Mouse (Mus musculus) NIH3T3 (cell line): ENCODE data around the gene Bsg.
A peak's percentile ranks its signal among the peaks of the same experiment; 100 is the strongest.

Experiments used
- DNase-seq: peaks from one replicate; pipeline ENCODE4 v3.0.0-alpha.2; 2012; ENCODE audit warnings: low read depth

Bsg gene

DNA sequence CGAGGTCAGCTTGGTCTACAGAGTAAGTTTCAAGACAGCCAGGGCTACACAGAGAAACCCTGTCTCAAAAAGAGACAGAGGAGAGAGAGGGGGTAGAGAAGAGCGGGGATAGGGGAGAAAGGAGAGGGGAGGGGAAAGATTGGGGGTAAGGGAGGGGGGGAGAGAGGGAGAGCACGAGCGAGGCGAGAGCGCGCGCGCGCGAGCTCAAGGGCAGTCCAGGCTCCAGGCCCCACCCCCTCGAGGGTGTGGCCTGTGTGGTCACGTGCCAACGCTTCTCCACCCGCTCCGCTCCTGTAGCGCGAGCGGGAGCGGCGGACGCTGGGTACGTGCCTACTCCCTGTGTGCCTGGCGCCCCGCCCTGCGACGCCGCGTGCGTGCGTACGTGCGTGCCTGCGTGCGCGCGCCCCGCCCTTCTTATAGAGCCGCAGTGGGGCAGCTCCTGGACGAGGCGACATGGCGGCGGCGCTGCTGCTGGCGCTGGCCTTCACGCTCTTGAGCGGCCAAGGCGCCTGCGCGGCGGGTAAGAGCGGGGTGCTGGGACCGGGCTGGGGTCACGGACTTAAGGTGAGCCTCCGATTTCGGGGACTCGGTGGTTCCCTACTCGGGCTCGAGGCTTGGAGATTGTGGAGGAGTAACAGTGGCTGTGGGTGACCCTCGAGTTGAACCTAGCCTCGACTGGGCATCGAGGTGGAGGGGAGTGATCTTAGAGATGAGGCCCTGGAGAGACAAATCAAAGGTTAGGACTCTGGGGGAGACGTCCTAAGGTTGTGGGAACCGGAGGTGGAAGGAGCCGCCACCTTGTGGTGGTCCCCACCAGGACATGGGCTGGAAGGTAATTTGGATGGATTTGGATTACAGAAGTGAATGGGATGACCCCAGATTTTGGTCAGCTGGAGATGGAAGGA, at the start of gene Bsg:
Gene Bsg (plus strand): TSS at position 427 of the 905 bp plus-strand sequence.
- peak; percentile 100 for DNase-seq

DNA sequence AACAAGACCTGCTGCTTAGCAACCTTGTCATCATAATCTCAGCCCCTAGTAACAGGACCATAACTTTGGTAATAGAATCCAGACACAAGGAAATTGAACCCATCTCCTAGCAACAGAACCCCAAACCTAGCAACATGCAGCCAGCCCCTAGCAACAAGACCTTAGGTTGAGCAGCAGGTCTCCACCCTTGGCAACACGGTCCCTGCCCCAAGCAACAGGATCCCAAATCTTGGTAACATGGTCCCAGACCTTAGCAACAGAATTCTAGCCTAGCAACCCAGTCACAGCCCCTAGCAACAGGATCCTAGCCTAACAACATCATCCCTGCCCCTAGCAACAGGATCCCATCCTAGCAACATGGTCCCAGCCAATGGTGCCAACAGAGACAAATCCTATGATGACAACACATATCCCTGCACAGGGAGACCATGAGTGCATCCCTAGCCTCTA, 49.3 kb upstream of the Bsg start:
- DNase-seq, result no peak

DNA sequence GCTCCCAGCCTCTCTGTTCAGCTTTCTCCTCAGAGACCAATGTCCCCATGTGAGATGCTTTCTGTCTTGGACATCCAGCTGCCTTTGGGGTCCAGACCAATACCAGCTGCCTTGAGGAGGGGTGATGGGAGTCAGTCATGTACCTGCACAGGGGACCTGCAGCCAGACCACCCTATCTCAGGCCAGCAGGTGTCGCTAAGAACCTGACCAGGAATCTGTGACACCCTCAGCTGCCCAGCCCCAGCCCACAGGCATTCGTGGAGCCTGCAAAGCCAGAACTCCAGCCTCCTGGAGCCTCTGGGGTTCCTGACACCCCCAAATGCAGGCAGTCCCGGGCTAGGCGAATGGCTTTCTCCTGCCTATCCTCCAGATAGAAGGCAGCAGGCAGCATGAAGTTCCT, 45.5 kb upstream of the Bsg start:
- DNase-seq, result no peak

DNA sequence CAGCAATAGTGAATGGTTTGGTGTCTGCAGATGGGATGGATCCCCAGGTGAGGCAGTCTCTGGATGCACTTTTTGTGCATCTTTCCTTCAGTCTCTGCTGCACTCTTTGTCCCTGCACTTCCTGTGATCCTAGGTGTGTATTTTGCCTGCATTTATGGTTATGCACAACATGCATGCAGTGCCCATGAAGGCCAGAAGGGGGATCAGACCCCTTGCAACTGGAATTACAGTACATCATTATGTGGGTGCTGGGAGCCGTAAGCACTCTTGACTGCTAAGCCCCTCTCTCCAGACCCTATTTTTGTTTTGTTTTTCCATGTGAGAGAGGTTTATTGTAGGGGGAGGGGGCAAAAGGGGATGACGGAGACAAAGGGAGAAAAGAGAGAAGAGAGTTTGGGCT, 44.0 kb upstream of the Bsg start:
- peak; percentile 52 for DNase-seq

DNA sequence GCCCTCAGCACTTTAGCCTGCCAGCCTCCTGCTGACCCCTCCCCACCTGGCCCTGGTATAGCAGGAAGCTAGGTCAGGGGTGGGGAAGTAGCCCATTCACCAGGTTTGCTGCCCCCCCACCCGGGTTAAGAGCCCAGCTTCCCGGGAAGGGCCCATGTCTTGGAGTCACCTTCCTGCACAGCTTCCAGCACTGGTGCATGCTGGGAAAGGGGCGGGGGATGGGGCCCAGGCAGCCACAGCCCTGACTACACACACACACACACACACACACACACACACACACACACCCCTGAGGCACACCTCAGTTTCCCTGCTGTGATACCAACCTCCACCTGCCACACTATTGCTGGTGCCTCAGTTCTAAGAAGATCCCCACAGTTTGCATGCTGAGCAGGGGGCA, 42.4 kb upstream of the Bsg start:
- no peak for DNase-seq

DNA sequence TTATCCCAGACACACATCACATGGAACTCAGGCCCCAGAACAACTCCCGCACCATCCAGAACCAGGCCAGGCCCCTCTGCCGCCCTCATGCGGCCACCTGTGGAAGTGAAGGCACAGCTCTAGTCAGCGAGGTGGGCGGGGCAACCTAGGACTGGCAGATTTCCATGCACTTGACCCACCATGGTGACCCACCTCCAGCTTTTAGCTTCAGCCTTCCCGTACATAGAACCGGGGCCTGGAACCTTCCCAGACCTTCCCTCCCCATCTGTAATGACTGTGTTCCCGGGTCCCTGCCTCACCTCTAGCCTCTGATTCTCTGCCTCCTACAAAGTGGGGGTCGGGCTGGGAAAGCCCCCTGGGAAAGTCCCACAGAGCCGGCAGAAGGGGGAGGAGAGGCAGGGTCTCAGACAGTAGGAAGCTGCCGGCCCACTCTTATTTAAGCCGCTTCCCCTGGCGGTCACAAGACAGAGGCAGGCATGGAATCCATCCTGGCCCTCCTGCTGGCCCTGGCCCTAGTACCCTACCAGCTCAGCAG, 40.1 kb upstream of the Bsg start, which contains the start of gene Madcam1:
Gene Madcam1 (plus strand): TSS at position 429 of the 535 bp plus-strand sequence.
- DNase-seq, result peak; percentile 81

DNA sequence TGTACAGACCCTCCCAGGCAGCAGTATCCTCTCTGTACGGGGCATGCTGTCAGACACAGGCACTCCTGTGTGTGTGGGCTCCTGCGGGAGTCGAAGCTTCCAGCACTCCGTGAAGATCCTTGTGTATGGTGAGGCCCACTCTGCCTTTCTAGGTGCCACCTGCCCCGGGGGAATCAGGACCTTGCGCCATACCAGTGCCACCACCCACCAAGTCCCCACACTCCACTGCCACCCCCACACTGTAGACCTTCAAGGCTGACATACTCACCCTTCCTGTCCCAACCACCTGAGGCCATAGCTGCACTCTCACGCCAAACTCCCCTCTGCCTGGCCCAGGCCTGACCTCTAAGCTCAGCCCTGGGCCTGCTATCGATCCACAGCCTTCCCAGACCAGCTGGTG, 39.2 kb upstream of the Bsg start:
- no peak for DNase-seq

DNA sequence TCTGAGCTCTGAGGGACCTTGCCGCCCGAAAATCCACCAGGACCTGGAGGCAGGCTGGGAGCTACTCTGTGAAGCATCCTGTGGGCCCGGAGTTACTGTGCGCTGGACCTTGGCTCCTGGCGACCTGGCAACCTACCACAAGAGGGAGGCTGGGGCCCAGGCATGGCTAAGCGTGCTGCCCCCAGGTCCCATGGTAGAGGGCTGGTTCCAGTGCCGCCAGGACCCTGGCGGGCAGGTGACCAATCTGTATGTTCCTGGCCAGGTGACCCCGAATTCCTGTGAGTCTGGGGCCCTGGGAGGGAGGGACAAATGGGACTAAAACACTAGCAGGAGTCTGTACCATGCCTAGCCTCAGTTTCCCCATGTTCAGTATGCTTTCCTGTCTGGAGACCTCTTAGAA, 37.8 kb upstream of the Bsg start:
- no peak for DNase-seq

DNA sequence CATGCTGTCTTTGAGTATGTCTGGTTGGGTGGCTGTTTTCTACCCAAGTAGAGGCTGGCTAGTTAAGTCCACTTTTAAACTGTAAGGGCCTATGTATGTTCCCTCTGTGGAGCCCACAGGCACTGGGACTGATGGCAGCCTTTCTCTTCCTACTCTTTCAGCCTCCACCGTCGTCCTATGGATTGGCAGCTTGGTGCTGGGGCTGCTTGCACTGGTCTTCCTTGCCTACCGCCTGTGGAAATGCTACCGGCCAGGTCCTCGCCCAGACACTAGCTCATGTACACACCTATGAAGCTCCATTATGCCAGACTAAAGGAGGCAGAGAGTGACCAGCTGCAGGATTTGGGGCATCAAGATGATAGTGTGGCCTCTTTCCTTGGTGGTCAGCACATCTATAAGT, 36.2 kb upstream of the Bsg start:
- no peak for DNase-seq

DNA sequence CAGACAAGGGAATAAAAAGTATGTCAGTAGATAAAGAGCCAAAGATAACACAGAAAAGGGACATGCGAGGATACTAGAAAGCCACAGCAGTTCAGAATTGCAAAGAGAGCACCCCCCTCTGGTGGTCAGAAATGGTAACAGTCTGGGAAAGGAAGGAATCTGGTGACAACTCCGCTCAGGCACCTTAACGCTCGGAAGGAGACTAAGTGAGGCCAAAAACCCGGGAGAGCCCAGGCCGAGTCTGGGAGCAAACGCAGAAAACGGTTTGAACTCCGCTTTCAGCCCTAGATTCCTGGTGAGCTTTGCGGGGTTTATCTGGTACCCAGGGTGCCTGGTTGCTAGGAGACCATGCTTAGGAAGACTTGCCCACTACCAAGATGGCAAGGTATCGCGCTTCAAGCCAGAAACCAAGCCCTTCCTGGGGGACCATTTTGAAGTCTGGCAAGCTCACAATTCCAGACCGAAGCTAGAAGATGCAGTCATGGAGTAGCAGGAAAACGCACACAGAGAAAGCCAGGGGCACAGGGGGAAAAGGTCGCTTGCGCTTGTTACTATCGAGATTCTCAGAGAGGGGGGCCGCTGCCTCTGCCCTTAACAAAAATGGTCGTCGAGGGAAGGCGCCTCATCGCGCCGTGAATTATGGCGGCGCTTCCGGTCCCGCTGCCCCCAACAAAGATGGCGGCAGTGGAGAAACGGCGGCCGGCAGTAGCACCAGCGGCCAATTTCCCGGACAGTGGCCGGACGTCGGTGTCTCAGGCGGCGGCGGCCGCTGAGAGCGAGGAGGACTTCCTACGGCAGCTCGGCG, 35.3 kb upstream of the Bsg start, which contains the start of gene Tpgs1:
Gene Tpgs1 (plus strand): TSS at position 599 of the 805 bp plus-strand sequence.
- peak; percentile 94 for DNase-seq

DNA sequence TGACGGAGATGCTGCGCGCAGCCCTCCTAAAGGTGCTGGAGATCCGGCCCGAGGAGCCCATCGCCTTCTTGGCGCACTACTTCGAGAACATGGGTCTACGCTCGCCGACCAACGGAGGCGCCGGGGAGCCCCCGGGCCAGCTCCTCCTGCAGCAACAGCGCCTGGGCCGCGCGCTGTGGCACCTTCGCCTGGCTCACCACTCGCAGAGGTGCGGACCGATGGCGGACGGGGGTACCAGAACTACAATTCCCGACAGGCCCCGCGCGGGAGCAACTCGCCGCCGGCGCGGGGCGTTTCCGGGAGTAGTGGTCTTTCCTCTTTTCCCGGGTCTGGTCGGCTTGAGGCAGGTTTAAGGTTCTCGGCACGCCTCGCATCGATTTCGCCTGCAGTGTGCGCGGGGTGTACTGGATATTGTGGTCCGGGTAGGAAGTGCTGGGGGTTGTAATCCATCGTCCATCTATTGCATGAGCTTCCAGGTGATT, 34.7 kb upstream of the Bsg start:
- DNase-seq, result peak; percentile 77

DNA sequence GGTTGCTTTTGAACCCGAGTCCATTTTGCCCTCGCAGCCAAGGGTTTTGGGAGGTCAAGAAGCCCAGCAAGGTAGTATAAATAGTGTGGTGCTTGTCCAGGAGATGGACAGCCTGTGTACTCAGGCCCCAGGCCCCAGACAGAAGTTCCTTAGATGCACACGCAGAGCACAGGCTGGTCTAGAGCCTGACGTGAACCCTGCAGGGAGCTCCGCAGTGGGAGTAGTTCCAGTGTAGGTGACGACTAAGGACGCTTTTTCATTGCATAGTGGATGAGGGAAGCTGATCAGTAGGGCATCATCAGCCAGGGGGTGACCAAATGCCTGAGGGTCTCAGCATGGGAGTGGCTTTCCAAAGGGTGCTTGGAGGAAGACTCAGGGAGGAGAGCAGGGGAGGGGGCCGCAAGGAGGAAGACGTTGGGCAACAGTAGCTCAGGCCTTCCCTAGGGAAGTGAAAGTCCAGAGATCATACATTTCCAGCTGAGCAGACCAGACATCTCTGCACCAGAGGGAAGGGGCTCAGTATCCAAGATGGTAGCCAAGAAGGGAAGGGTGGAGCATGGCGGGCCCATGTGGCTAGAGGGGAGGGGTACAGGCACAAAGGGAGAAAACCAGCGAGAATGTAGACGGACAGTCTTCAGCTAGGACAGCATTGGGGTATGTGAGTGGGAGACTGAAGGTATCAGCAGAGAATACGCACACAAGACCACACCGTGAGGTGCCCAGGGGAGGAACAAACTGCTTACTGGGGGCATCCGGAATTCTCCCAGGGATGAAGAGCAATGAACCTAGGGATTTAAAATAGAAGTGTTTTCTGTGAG, 34.0 kb upstream of the Bsg start:
- DNase-seq, result no peak

DNA sequence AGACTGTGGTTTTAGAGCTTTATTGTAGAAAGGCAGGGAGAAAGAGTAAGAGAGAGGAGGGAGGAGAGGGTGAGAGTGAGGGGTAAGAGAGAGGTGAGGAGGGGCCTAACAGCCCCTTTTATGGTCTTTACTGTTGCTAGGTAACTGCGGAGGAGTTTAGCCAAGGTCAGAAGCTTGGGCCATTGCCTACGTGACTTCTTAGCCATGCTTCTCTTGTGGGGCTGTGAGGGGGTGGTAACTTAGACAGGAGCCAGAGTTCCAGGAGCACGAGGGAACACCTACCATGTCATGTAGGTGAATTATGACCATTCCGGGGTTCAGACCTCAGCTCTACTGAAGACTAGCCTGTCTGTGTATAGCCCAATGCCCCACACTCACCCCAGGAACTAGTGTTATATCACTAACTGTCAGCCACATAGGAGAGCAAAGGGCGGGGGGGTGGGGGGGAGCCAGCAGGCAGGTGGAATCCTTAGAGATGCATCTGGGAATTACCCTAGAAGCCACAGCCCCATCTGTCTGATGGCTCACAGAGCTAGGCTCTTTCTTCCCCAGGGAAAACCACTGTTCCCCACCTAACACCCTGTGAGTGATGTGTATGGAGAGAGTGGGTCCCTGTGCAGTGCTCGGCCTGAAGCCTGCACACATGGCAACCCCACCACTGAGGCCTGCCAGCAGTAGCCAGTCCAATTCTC, 32.7 kb upstream of the Bsg start:
- DNase-seq, result no peak

DNA sequence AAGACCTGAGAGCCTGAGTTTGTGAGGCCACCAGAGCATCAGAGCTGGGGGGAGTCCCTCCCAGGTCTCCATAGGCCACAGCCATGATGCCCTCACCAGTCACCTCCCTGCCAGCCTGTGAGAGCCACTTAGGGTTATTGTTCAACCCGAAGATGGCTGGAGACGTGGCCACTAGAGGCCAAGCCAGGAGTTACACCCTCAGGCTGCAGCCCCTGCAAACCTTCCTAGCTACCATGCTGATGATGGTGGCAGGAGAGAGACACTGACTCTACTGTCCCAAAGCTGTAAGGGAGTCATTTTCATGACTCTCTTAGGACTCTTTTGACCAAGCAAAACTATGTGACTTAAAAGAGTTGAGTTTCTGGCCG, 32.2 kb upstream of the Bsg start:
- no peak for DNase-seq

DNA sequence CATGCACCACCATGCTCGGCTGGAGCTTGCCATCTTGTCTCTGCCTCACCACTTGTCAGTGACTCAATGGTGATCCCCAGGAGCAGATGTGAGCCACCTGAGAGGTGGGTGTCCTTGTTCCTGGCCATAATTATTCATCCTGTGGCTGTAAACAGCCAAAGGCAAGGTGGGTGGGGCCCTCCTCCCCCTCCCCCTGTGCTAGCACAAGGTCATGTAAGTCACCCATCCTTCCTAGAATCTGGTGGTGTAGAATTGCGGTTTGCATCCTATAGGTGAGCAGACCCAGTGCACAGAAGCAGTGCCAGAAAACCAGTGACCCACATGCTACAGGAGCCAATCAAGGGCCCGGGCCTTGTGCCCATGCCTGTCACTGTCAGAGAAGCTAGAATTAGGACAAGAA, 31.2 kb upstream of the Bsg start:
- DNase-seq, result no peak

DNA sequence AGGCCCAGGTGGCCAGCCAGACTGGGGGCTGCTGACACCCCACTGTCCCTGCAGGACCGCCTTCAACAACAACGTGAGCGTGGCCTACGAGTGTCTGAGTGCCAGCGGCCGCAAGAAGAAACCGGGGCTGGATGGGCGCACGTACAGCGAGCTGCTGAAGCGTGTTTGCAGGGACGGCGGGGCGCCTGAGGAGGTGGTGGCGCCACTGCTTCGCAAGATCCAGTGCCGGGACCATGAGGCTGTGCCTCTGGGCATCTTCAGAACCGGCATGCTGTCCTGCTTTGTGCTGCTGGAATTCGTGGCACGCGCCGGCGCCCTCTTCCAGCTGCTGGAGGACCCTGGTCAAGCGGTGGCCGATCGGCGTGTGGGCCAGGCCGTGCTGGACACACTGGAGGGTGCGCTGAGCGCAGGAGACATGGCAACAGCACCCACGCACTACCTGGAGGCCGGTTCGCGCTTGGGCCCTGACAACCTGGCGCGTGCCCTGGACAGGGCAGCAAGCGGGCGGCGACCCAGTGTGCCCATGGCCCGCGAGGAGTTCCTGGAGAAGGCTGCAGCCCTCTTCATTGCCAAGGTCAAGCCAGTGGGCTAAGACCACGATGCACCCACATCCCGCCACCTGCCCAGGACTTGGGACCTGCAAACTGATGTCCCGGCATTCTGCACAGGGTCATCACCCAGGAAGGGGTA, 28.8 kb upstream of the Bsg start:
- no peak for DNase-seq

DNA sequence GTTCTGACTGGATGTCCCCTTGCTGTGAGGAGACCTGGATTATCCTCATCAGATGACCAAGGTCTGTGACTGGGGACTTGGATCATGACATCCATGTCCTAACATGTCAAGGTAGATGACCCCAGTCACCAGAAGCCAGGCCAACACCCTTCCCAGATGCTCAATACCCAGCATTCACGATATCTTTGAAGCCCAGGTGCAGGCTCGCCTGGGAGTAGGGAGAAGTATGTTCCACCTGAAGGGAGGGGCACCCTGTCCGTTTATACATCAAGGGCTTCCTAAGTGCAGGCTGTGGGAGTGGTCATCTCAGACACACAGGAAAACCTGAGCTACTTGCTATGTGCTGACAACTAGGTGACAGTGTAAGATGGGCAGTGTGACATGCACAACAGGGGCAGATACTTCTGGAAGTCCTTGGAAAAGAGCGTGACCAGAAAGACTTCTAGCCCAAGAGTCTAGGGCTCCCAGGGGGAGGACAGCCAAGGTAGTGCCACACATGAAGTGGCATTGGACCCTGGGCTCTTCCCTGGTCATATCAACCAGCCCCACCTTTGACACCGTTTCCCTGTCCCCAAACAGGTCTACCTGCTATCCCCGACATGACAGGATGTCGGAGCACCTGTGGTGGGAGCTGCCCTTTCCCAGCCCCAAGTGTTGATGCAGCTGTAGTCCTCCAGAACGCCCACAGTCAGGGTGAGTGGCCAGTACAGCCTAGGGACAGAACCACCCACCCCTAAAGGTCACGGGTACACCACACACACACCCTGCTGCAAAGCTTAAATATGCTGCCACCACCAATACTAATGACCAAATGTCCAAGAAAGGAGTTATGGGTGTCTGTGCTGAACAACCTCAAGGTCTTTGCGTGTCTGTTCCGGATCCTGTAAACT, 23.4 kb upstream of the Bsg start:
- DNase-seq, result no peak

DNA sequence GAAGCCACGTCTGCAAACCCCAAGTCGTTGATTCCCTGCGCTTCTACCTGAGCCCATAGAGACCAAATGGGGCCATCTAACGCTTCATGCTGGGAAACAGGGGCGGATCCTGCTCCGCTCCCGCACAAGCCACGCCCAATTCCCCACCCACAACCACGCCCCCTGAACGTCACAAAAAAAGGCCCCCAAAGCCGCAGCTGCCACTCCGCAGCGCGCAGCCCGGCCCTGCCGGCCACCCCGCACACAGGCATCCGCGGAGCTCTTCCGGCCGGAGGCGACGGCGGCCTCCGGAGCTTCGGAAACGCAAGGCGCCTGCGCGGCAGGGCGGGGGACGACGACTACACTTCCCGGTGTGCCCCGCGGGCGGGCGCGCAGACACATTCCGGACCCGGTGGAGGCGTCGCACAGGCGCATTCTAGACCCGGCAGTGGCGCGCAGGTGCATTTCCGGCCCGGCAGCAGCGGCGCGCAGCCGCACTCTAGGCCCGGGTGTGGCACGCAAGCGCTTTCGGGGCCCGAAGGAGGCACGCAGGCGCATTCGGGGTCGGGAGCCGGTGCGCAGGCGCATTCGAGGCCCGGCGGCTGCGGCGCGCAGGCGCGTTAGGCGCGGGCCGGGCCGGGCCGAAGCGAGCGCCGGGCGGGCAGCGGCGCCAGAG, 22.6 kb upstream of the Bsg start, which contains the start of gene Cdc34:
Gene Cdc34 (plus strand): TSS at position 605 of the 655 bp plus-strand sequence.
- DNase-seq, result peak; percentile 100

DNA sequence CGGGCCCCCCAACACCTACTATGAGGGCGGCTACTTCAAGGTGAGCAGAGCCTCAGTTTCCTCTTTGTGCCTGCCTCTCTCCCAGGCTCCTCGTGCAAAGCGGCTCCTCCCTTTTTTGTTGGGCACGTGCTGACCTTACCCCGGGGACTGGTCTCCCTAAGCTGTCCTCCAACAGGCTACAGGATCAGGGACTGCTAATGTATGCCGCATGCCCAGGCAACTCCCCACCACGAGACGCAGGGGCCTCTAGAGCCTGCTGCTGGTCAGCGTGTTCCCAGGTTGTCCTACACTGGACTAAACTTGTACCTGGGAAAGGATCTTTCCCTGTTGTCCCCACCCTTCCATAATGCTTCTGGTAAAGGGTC, 21.8 kb upstream of the Bsg start:
- DNase-seq, result no peak
